Mouse (Mus musculus): Measurements from ENCODE around the gene Psmb5. TPM values are rescaled to one million over a fixed set of nuclear protein-coding genes. Genes with fewer than 3 reads are reported as not detected.

Psmb5 gene
- total RNA-seq, 1 experiment = 202 TPM

DNA sequence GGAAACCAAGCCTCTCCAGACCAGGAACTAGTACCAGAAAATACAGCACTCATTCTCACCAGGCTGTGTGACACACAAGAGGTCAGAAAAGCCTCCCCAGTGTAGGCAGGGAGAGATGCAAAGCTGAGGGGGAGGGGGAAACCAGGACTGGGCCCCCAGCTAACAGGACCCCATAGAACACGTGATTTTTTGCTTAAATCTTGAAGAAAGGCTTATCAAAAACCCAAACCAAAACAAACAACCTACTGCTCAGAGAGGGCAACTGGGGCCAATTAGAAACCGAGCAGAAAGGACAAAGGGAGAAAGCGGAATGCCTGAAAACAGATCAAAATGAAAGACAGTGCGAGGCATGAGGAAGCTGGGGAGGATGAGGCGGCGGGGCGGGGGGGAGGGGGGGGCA, 35.0 kb upstream of the Psmb5 start:
- no peak for DNase-seq (ENCODE audit: low read depth, low spot score)
- no peak for TF ChIP-seq ZNF384 (IDR thresholded peaks at IDR 0.05; ENCODE audit: low read depth, low read length)
- TF ChIP-seq HCFC1 (IDR thresholded peaks at IDR 0.05; ENCODE audit: borderline replicate concordance, insufficient read depth, low read length) = no peak
- TF ChIP-seq ZC3H11A (IDR thresholded peaks at IDR 0.05; ENCODE audit: borderline replicate concordance, low read depth, low read length) = no peak
- TF ChIP-seq MAFK (IDR thresholded peaks at IDR 0.05; ENCODE audit: insufficient read depth, low read depth, low read length) = no peak
- no peak for TF ChIP-seq CHD2 (IDR thresholded peaks at IDR 0.05; ENCODE audit: low read depth, low read length)
- in situ Hi-C loops (cut with MboI; ENCODE audit: low sequenced_read_pairs in 2 of 2, unreplicated experiment in 2 of 2) = no loop called here
- Histone ChIP-seq H3K9ac (ENCODE audit: insufficient read depth, low read depth, low read length, poor library complexity, severe bottlenecking) (peak overlapping the region; percentile 92; the same call in 1 of the 2 replicates), H3K4me3 (ENCODE audit: insufficient read depth in 1 of 2, low read depth in 1 of 2, low read length in 2 of 2, poor library complexity in 1 of 2, severe bottlenecking in 1 of 2) (peak overlapping the region; percentile 82 to 86), H3K36me3 (ENCODE audit: control insufficient read depth, insufficient read depth, low read length, poor library complexity, severe bottlenecking) (peaks cover 37% of the 10 kb centered on the region), H3K27ac (ENCODE audit: insufficient read depth, low read depth, low read length, poor library complexity, severe bottlenecking) (peak overlapping the region; percentile 59; the same call in 1 of the 2 replicates), H3K4me1 (ENCODE audit: control insufficient read depth in 2 of 2, insufficient read depth in 2 of 2, low read length in 2 of 2, poor library complexity in 1 of 2) (peaks cover 5 to 12% of the 10 kb centered on the region in 2 experiments; a peak in 3 of 4 replicates), H3K9me3 (ENCODE audit: control insufficient read depth, insufficient read depth, low read depth, low read length) (no peaks in the 10 kb centered on the region)

DNA sequence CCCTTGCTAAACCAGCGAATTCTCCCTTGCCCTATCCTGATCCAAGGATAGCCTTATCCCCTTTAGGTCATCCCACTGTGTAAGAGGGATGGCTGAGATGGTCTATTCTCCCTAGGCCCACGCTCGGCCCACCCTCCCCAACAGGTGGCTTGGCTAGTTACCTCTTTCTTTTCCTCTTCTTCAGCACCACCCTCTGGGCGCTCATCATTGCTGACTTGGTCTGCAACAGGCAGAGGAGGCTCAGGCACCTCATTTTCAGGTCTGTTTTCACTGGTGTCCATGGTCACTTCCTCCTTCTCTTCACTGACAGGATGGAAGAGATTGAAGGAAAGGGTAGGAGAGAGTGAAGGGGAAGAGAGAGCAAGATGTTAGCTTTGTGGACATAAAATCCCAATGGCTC, 33.7 kb upstream of the Psmb5 start:
- no peaks in the 10 kb centered on the region for H3K9me3 ChIP-seq (ENCODE audit: control insufficient read depth, insufficient read depth, low read depth, low read length)
- H3K36me3 ChIP-seq (ENCODE audit: control insufficient read depth, insufficient read depth, low read length, poor library complexity, severe bottlenecking) = peaks cover 44% of the 10 kb centered on the region
- no peak for DNase-seq (ENCODE audit: low read depth, low spot score)
- in situ Hi-C loops (cut with MboI; ENCODE audit: low sequenced_read_pairs in 2 of 2, unreplicated experiment in 2 of 2) = no loop called here
- TF ChIP-seq MAFK (IDR thresholded peaks at IDR 0.05; ENCODE audit: insufficient read depth, low read depth, low read length) (no peak), ZNF384 (IDR thresholded peaks at IDR 0.05; ENCODE audit: low read depth, low read length) (no peak), ZC3H11A (IDR thresholded peaks at IDR 0.05; ENCODE audit: borderline replicate concordance, low read depth, low read length) (no peak), CHD2 (IDR thresholded peaks at IDR 0.05; ENCODE audit: low read depth, low read length) (no peak), HCFC1 (IDR thresholded peaks at IDR 0.05; ENCODE audit: borderline replicate concordance, insufficient read depth, low read length) (no peak)
- H3K4me1 ChIP-seq (ENCODE audit: control insufficient read depth in 2 of 2, insufficient read depth in 2 of 2, low read length in 2 of 2, poor library complexity in 1 of 2) = peaks cover 5 to 12% of the 10 kb centered on the region in 2 experiments; a peak in 3 of 4 replicates
- no peak overlapping the region for H3K4me3 ChIP-seq (ENCODE audit: insufficient read depth in 1 of 2, low read depth in 1 of 2, low read length in 2 of 2, poor library complexity in 1 of 2, severe bottlenecking in 1 of 2)
- no peak overlapping the region for H3K9ac ChIP-seq (ENCODE audit: insufficient read depth, low read depth, low read length, poor library complexity, severe bottlenecking)
- H3K27ac ChIP-seq (ENCODE audit: insufficient read depth, low read depth, low read length, poor library complexity, severe bottlenecking) = no peak overlapping the region

DNA sequence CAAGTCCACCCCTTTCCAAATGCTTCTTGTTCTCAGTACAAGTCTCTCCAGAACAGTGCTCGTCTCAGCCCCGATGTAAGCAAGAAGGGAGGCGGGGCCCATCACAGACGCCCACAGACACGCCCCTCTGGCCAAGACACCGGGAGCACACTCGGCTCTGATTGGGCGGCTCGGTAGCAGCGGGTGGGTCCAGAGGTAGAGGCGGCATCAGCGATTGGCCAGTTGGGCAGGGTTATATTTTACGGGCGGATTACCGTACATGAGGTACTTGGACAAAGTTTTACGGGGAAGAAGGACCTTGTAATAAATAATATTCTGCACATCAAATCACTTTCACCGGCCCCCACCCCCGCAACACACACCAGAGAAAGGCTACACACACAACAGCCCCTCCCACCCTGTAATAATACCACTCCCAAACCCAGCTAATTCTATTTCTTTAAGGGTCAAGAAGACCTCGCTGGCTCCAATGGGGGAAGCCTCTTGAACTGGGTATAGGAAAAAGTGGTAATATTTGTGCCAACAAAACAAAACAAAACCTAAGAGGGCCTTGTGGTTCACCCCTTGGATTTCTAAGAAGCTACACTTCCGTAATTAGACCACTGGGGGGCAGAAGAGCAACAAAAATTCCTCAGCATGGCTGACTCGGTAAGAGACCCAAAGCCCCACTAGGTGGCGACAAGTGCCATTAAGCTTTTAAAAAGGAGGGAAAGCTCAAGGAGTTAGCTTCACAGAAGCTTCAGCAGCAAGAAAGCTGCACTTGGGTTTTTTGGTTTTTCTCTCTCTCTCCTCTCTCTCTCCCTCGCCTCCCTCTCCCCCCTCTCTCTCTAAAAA, 33.0 kb upstream of the Psmb5 start:
- Histone ChIP-seq H3K4me3 (ENCODE audit: insufficient read depth in 1 of 2, low read depth in 1 of 2, low read length in 2 of 2, poor library complexity in 1 of 2, severe bottlenecking in 1 of 2) (peak overlapping the region; percentile 18 to 24; a peak in 3 of 4 replicates), H3K9me3 (ENCODE audit: control insufficient read depth, insufficient read depth, low read depth, low read length) (no peaks in the 10 kb centered on the region), H3K9ac (ENCODE audit: insufficient read depth, low read depth, low read length, poor library complexity, severe bottlenecking) (no peak overlapping the region), H3K36me3 (ENCODE audit: control insufficient read depth, insufficient read depth, low read length, poor library complexity, severe bottlenecking) (peaks cover 48% of the 10 kb centered on the region), H3K27ac (ENCODE audit: insufficient read depth, low read depth, low read length, poor library complexity, severe bottlenecking) (no peak overlapping the region), H3K4me1 (ENCODE audit: control insufficient read depth in 2 of 2, insufficient read depth in 2 of 2, low read length in 2 of 2, poor library complexity in 1 of 2) (peaks cover 5 to 12% of the 10 kb centered on the region in 2 experiments; a peak in 3 of 4 replicates)
- in situ Hi-C loops (cut with MboI; ENCODE audit: low sequenced_read_pairs in 2 of 2, unreplicated experiment in 2 of 2) = no loop called here
- TF ChIP-seq HCFC1 (IDR thresholded peaks at IDR 0.05; ENCODE audit: borderline replicate concordance, insufficient read depth, low read length) (no peak), ZC3H11A (IDR thresholded peaks at IDR 0.05; ENCODE audit: borderline replicate concordance, low read depth, low read length) (0 out of 2 replicates have a peak, but pooled peaks have one; percentile 2), MAFK (IDR thresholded peaks at IDR 0.05; ENCODE audit: insufficient read depth, low read depth, low read length) (0 out of 2 replicates have a peak, but pooled peaks have one; percentile 14), CHD2 (IDR thresholded peaks at IDR 0.05; ENCODE audit: low read depth, low read length) (no peak), ZNF384 (IDR thresholded peaks at IDR 0.05; ENCODE audit: low read depth, low read length) (no peak)
- DNase-seq (ENCODE audit: low read depth, low spot score) = peak; percentile 97

DNA sequence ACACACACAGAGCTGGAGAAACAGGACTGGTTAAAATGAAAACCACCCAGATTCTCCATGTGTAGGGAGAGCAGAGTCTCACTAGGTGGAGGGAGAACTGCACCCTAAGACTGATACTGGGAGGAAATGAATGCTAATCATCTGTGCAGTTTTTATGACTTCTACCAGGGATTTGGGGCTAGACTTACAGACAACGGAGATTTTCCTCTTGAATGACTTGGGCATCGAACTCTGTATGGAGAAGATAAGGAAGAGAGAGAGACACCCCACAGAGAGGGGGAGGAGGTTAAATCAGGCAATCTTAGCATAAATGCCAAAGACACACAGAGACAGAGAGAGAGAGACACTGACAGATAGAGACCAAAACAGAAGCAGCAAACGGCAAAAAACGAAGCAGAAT, 30.1 kb upstream of the Psmb5 start:
- Histone ChIP-seq H3K27ac (ENCODE audit: insufficient read depth, low read depth, low read length, poor library complexity, severe bottlenecking) (no peak overlapping the region), H3K4me3 (ENCODE audit: insufficient read depth in 1 of 2, low read depth in 1 of 2, low read length in 2 of 2, poor library complexity in 1 of 2, severe bottlenecking in 1 of 2) (no peak overlapping the region), H3K9me3 (ENCODE audit: control insufficient read depth, insufficient read depth, low read depth, low read length) (no peaks in the 10 kb centered on the region), H3K4me1 (ENCODE audit: control insufficient read depth in 2 of 2, insufficient read depth in 2 of 2, low read length in 2 of 2, poor library complexity in 1 of 2) (peaks cover 5 to 21% of the 10 kb centered on the region in 2 experiments; a peak in 3 of 4 replicates), H3K9ac (ENCODE audit: insufficient read depth, low read depth, low read length, poor library complexity, severe bottlenecking) (no peak overlapping the region), H3K36me3 (ENCODE audit: control insufficient read depth, insufficient read depth, low read length, poor library complexity, severe bottlenecking) (peaks cover 73% of the 10 kb centered on the region)
- TF ChIP-seq HCFC1 (IDR thresholded peaks at IDR 0.05; ENCODE audit: borderline replicate concordance, insufficient read depth, low read length) (no peak), MAFK (IDR thresholded peaks at IDR 0.05; ENCODE audit: insufficient read depth, low read depth, low read length) (no peak), ZC3H11A (IDR thresholded peaks at IDR 0.05; ENCODE audit: borderline replicate concordance, low read depth, low read length) (no peak), ZNF384 (IDR thresholded peaks at IDR 0.05; ENCODE audit: low read depth, low read length) (no peak), CHD2 (IDR thresholded peaks at IDR 0.05; ENCODE audit: low read depth, low read length) (no peak)
- DNase-seq (ENCODE audit: low read depth, low spot score) = no peak
- in situ Hi-C loops (cut with MboI; ENCODE audit: low sequenced_read_pairs in 2 of 2, unreplicated experiment in 2 of 2) = loop anchor here in 1 of 2 experiments (25.0 kb wide), 1 partner anchor 586 kb away; no protein-coding TSS in a partner anchor

Measured in ES-E14 (cell line).